Mouse (Mus musculus): ENCODE results near the gene Cers3.
A peak's percentile ranks its signal among the peaks of the same experiment; 100 is the strongest.

Cers3 gene

GRCm38 (mm10) chr7:66806801-66807200 is 63.5 kb downstream of the Cers3 start:
- no peaks in the 10 kb centered on the region for H3K4me1 ChIP-seq (replicated peaks; ENCODE audit: low read depth, low read length)
- no peaks in the 10 kb centered on the region for H3K27me3 ChIP-seq (ENCODE audit: insufficient read depth, low read length)
- no peaks in the 10 kb centered on the region for H3K36me3 ChIP-seq (ENCODE audit: insufficient read depth, low read length)
- H3K4me3 ChIP-seq (replicated peaks; ENCODE audit: low read length) = no peak overlapping the region
- TF ChIP-seq NANOG (IDR thresholded peaks at IDR 0.05; ENCODE audit: borderline replicate concordance, low read length) = no peak
- no peak for TF ChIP-seq CTCF (conservative IDR thresholded peaks at IDR 0.05; ENCODE audit: low read length)
- no peak for TF ChIP-seq POU5F1 (IDR thresholded peaks at IDR 0.05; ENCODE audit: borderline replicate concordance, low read length)
- peaks cover 4% of the 10 kb centered on the region; the same call in 1 of the 2 replicates for H3K9me3 ChIP-seq (ENCODE audit: low read length)

DNA sequence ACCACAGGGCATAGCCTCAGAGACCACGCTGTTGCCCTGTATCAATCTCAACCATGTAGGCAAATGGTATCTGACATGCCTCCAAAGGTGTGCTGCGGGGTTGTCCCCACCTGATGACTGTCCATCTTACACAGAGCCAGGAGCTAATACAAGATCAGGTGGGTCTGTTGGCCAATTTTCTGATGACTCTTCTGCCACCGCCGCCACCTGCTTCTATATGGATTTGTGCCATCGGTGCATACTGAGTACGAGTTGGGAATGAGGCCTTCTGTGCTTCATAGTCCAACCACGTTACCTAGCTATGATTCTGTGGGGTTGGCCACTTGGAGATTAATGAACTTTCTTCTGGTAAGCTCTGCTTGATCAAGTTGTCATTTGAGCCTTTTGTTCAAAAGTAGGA is 67.1 kb downstream of the Cers3 start:
- Histone ChIP-seq H3K4me1 (replicated peaks; ENCODE audit: low read depth, low read length) (no peaks in the 10 kb centered on the region), H3K27me3 (ENCODE audit: insufficient read depth, low read length) (no peaks in the 10 kb centered on the region), H3K9me3 (ENCODE audit: low read length) (peaks cover 4% of the 10 kb centered on the region; the same call in 1 of the 2 replicates), H3K4me3 (replicated peaks; ENCODE audit: low read length) (no peak overlapping the region), H3K36me3 (ENCODE audit: insufficient read depth, low read length) (no peaks in the 10 kb centered on the region)
- TF ChIP-seq NANOG (IDR thresholded peaks at IDR 0.05; ENCODE audit: borderline replicate concordance, low read length) (no peak), CTCF (conservative IDR thresholded peaks at IDR 0.05; ENCODE audit: low read length) (no peak), POU5F1 (IDR thresholded peaks at IDR 0.05; ENCODE audit: borderline replicate concordance, low read length) (no peak)

- TF ChIP-seq POU5F1 (IDR thresholded peaks at IDR 0.05; ENCODE audit: borderline replicate concordance, low read length) (no peak), CTCF (conservative IDR thresholded peaks at IDR 0.05; ENCODE audit: low read length) (no peak), NANOG (IDR thresholded peaks at IDR 0.05; ENCODE audit: borderline replicate concordance, low read length) (no peak)
- Histone ChIP-seq H3K9me3 (ENCODE audit: low read length) (peaks cover 4% of the 10 kb centered on the region; the same call in 1 of the 2 replicates), H3K4me1 (replicated peaks; ENCODE audit: low read depth, low read length) (no peaks in the 10 kb centered on the region), H3K4me3 (replicated peaks; ENCODE audit: low read length) (no peak overlapping the region), H3K27me3 (ENCODE audit: insufficient read depth, low read length) (no peaks in the 10 kb centered on the region), H3K36me3 (ENCODE audit: insufficient read depth, low read length) (no peaks in the 10 kb centered on the region)
Observed at GRCm38 (mm10) chr7:66811294-66811693, 68.0 kb downstream of the Cers3 start.

- H3K4me1 ChIP-seq (replicated peaks; ENCODE audit: low read depth, low read length) = no peaks in the 10 kb centered on the region
- H3K27me3 ChIP-seq (ENCODE audit: insufficient read depth, low read length) = no peaks in the 10 kb centered on the region
- no peak overlapping the region for H3K4me3 ChIP-seq (replicated peaks; ENCODE audit: low read length)
- H3K36me3 ChIP-seq (ENCODE audit: insufficient read depth, low read length) = no peaks in the 10 kb centered on the region
- TF ChIP-seq POU5F1 (IDR thresholded peaks at IDR 0.05; ENCODE audit: borderline replicate concordance, low read length) = no peak
- no peak for TF ChIP-seq CTCF (conservative IDR thresholded peaks at IDR 0.05; ENCODE audit: low read length)
- TF ChIP-seq NANOG (IDR thresholded peaks at IDR 0.05; ENCODE audit: borderline replicate concordance, low read length) = no peak
- peaks cover 4% of the 10 kb centered on the region; the same call in 1 of the 2 replicates for H3K9me3 ChIP-seq (ENCODE audit: low read length)
Observed at GRCm38 (mm10) chr7:66812289-66812688, 69.0 kb downstream of the Cers3 start.

DNA sequence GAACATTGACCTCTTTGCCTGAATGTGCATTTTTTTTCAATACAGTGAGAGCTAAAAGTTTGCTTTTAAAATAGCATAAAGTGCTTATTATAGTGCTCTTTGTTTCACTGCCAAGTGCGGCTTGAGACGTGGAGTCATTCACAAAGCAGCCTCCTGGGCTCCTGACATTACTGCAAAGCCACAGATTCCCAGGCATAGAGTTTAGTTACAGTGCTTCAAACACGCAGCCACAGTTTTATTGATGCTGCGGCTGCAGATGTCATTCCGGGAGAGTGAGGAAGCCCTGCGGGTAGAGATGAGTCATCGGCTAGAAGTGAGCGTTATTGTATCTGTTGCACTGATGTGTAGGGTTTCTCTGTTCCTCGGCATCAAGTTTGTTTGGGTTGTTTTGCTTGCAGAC is 69.4 kb downstream of the Cers3 start:
- Histone ChIP-seq H3K27me3 (ENCODE audit: insufficient read depth, low read length) (no peaks in the 10 kb centered on the region), H3K4me3 (replicated peaks; ENCODE audit: low read length) (no peak overlapping the region), H3K36me3 (ENCODE audit: insufficient read depth, low read length) (no peaks in the 10 kb centered on the region), H3K4me1 (replicated peaks; ENCODE audit: low read depth, low read length) (no peaks in the 10 kb centered on the region), H3K9me3 (ENCODE audit: low read length) (peaks cover 4% of the 10 kb centered on the region; the same call in 1 of the 2 replicates)
- no peak for TF ChIP-seq POU5F1 (IDR thresholded peaks at IDR 0.05; ENCODE audit: borderline replicate concordance, low read length)
- TF ChIP-seq NANOG (IDR thresholded peaks at IDR 0.05; ENCODE audit: borderline replicate concordance, low read length) = no peak
- TF ChIP-seq CTCF (conservative IDR thresholded peaks at IDR 0.05; ENCODE audit: low read length) = no peak

- Histone ChIP-seq H3K4me3 (replicated peaks; ENCODE audit: low read length) (no peak overlapping the region), H3K27me3 (ENCODE audit: insufficient read depth, low read length) (no peaks in the 10 kb centered on the region), H3K9me3 (ENCODE audit: low read length) (peaks cover 4% of the 10 kb centered on the region; the same call in 1 of the 2 replicates), H3K36me3 (ENCODE audit: insufficient read depth, low read length) (no peaks in the 10 kb centered on the region), H3K4me1 (replicated peaks; ENCODE audit: low read depth, low read length) (no peaks in the 10 kb centered on the region)
- no peak for TF ChIP-seq NANOG (IDR thresholded peaks at IDR 0.05; ENCODE audit: borderline replicate concordance, low read length)
- no peak for TF ChIP-seq POU5F1 (IDR thresholded peaks at IDR 0.05; ENCODE audit: borderline replicate concordance, low read length)
- TF ChIP-seq CTCF (conservative IDR thresholded peaks at IDR 0.05; ENCODE audit: low read length) = no peak
Observed at GRCm38 (mm10) chr7:66813172-66813571, 69.9 kb downstream of the Cers3 start.

DNA sequence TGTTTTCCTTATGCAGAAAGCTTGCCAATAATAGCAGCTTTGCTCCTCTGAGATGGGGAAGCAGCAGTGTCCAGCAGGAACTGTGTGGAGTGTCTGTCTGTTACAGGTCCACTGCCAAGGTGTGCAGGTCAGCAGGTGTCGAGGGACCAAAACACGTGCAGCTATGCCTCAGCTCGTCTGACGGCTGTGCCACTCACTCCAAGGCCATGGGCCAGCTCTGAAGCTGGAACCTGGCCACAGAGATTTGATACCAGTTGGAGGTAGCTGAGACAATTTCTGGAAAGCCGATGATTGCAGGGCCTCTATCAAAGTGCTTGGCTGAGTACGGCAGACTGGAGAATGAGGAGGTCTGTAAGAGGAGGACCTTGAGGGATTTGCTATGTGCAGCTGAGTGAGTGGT is 72.2 kb downstream of the Cers3 start:
- Histone ChIP-seq H3K27me3 (ENCODE audit: insufficient read depth, low read length) (no peaks in the 10 kb centered on the region), H3K4me1 (replicated peaks; ENCODE audit: low read depth, low read length) (no peaks in the 10 kb centered on the region), H3K4me3 (replicated peaks; ENCODE audit: low read length) (no peak overlapping the region), H3K36me3 (ENCODE audit: insufficient read depth, low read length) (no peaks in the 10 kb centered on the region), H3K9me3 (ENCODE audit: low read length) (no peaks in the 10 kb centered on the region)
- no peak for TF ChIP-seq POU5F1 (IDR thresholded peaks at IDR 0.05; ENCODE audit: borderline replicate concordance, low read length)
- TF ChIP-seq CTCF (conservative IDR thresholded peaks at IDR 0.05; ENCODE audit: low read length) = no peak
- no peak for TF ChIP-seq NANOG (IDR thresholded peaks at IDR 0.05; ENCODE audit: borderline replicate concordance, low read length)

- H3K36me3 ChIP-seq (ENCODE audit: insufficient read depth, low read length) = no peaks in the 10 kb centered on the region
- no peaks in the 10 kb centered on the region for H3K9me3 ChIP-seq (ENCODE audit: low read length)
- TF ChIP-seq CTCF (conservative IDR thresholded peaks at IDR 0.05; ENCODE audit: low read length) = peak; percentile 90
- TF ChIP-seq NANOG (IDR thresholded peaks at IDR 0.05; ENCODE audit: borderline replicate concordance, low read length) = no peak
- TF ChIP-seq POU5F1 (IDR thresholded peaks at IDR 0.05; ENCODE audit: borderline replicate concordance, low read length) = no peak
- H3K4me1 ChIP-seq (replicated peaks; ENCODE audit: low read depth, low read length) = no peaks in the 10 kb centered on the region
- H3K4me3 ChIP-seq (replicated peaks; ENCODE audit: low read length) = no peak overlapping the region
- H3K27me3 ChIP-seq (ENCODE audit: insufficient read depth, low read length) = no peaks in the 10 kb centered on the region
Observed at GRCm38 (mm10) chr7:66820034-66820433, 76.7 kb downstream of the Cers3 start.

GRCm38 (mm10) chr7:66830803-66831202 is 87.5 kb downstream of the Cers3 start:
- no peaks in the 10 kb centered on the region for H3K36me3 ChIP-seq (ENCODE audit: insufficient read depth, low read length)
- H3K4me1 ChIP-seq (replicated peaks; ENCODE audit: low read depth, low read length) = no peaks in the 10 kb centered on the region
- no peak overlapping the region for H3K4me3 ChIP-seq (replicated peaks; ENCODE audit: low read length)
- no peak for TF ChIP-seq CTCF (conservative IDR thresholded peaks at IDR 0.05; ENCODE audit: low read length)
- TF ChIP-seq NANOG (IDR thresholded peaks at IDR 0.05; ENCODE audit: borderline replicate concordance, low read length) = no peak
- no peak for TF ChIP-seq POU5F1 (IDR thresholded peaks at IDR 0.05; ENCODE audit: borderline replicate concordance, low read length)
- no peaks in the 10 kb centered on the region for H3K9me3 ChIP-seq (ENCODE audit: low read length)
- H3K27me3 ChIP-seq (ENCODE audit: insufficient read depth, low read length) = peaks cover 7% of the 10 kb centered on the region
